Mouse (Mus musculus): ENCODE data around the gene Trim38. TPM values are rescaled to one million over a fixed set of nuclear protein-coding genes. Genes with fewer than 3 reads are reported as not detected.

Trim38 gene
- polyA plus RNA-seq, 2 experiments: 0.04 TPM; not detected in 1

GRCm38 (mm10) chr13:23738677-23739068, 31.0 kb upstream of the Trim38 start, which contains the start of gene Hist1h1c:
Hist1h1c (plus strand) TSS chr13:23738808.
- H3K4me2 ChIP-seq (replicated peaks; ENCODE audit: low read depth, low read length, severe bottlenecking): peak within 1 kb of the TSS; percentile 73
- WGBS: 0% methylated on average over 27 of the region's 38 CpGs
- H3K36me3 ChIP-seq (ENCODE audit: control insufficient read depth, insufficient read depth, low read length): no peaks in the 10 kb centered on the region
- peaks cover 9% of the 10 kb centered on the region for H3K4me1 ChIP-seq (ENCODE audit: control insufficient read depth, insufficient read depth, low read length)
- H3K9ac ChIP-seq (ENCODE audit: low read depth, low read length, severe bottlenecking): peak within 1 kb of the TSS; percentile 81
- no peaks in the 10 kb centered on the region for H3K27me3 ChIP-seq (ENCODE audit: control insufficient read depth, insufficient read depth, low read length)
- ATAC-seq (ENCODE audit: low FRiP score, low read depth) (peak; percentile 90), DNase-seq (ENCODE audit: low spot score) (peak; percentile 98)
- peak; percentile 97 for TF ChIP-seq POLR2A (IDR thresholded peaks at IDR 0.05; ENCODE audit: borderline replicate concordance, extremely low read depth, insufficient read depth, insufficient read length)
- H3K27ac ChIP-seq (replicated peaks; ENCODE audit: low read depth, low read length): peak within 1 kb of the TSS; percentile 92
- peak within 1 kb of the TSS; percentile 44 for H3K4me3 ChIP-seq (replicated peaks; ENCODE audit: low read length)
- H3K9me3 ChIP-seq (ENCODE audit: control insufficient read depth, low read length): no peaks in the 10 kb centered on the region

GRCm38 (mm10) chr13:23739069-23739921, 30.4 kb upstream of the Trim38 start:
- no peaks in the 10 kb centered on the region for H3K36me3 ChIP-seq (ENCODE audit: control insufficient read depth, insufficient read depth, low read length)
- ATAC-seq (ENCODE audit: low FRiP score, low read depth) (peak; percentile 90), DNase-seq (ENCODE audit: low spot score) (peak; percentile 97)
- TF ChIP-seq POLR2A (IDR thresholded peaks at IDR 0.05; ENCODE audit: borderline replicate concordance, extremely low read depth, insufficient read depth, insufficient read length): peak; percentile 71; the same call in 1 of the 2 replicates
- H3K27me3 ChIP-seq (ENCODE audit: control insufficient read depth, insufficient read depth, low read length): no peaks in the 10 kb centered on the region
- peak overlapping the region; percentile 73 for H3K4me2 ChIP-seq (replicated peaks; ENCODE audit: low read depth, low read length, severe bottlenecking)
- WGBS: under 1% methylated on average over 39 of the region's 39 CpGs
- peak overlapping the region; percentile 44 for H3K4me3 ChIP-seq (replicated peaks; ENCODE audit: low read length)
- peaks cover 9% of the 10 kb centered on the region for H3K4me1 ChIP-seq (ENCODE audit: control insufficient read depth, insufficient read depth, low read length)
- peak overlapping the region; percentile 92 for H3K27ac ChIP-seq (replicated peaks; ENCODE audit: low read depth, low read length)
- H3K9ac ChIP-seq (ENCODE audit: low read depth, low read length, severe bottlenecking): peak overlapping the region; percentile 81
- H3K9me3 ChIP-seq (ENCODE audit: control insufficient read depth, low read length): no peaks in the 10 kb centered on the region

- WGBS: under 1% methylated on average over 14 of the region's 14 CpGs
- ATAC-seq (ENCODE audit: low FRiP score, low read depth): peak; percentile 24
- Histone ChIP-seq H3K27ac (replicated peaks; ENCODE audit: low read depth, low read length) (peak overlapping the region; percentile 92), H3K27me3 (ENCODE audit: control insufficient read depth, insufficient read depth, low read length) (no peaks in the 10 kb centered on the region), H3K36me3 (ENCODE audit: control insufficient read depth, insufficient read depth, low read length) (no peaks in the 10 kb centered on the region), H3K4me1 (ENCODE audit: control insufficient read depth, insufficient read depth, low read length) (peaks cover 11% of the 10 kb centered on the region), H3K4me2 (replicated peaks; ENCODE audit: low read depth, low read length, severe bottlenecking) (peak overlapping the region; percentile 73), H3K9ac (ENCODE audit: low read depth, low read length, severe bottlenecking) (peak overlapping the region; percentile 81), H3K4me3 (replicated peaks; ENCODE audit: low read length) (peak overlapping the region; percentile 44), H3K9me3 (ENCODE audit: control insufficient read depth, low read length) (no peaks in the 10 kb centered on the region)
- no peak for DNase-seq (ENCODE audit: low spot score)
- no peak for TF ChIP-seq POLR2A (IDR thresholded peaks at IDR 0.05; ENCODE audit: borderline replicate concordance, extremely low read depth, insufficient read depth, insufficient read length)
Measured at GRCm38 (mm10) chr13:23739922-23740252, 29.8 kb upstream of the Trim38 start.

GRCm38 (mm10) chr13:23740256-23740840, 29.4 kb upstream of the Trim38 start:
- Histone ChIP-seq H3K4me3 (replicated peaks; ENCODE audit: low read length) (peak overlapping the region; percentile 44), H3K9ac (ENCODE audit: low read depth, low read length, severe bottlenecking) (peak overlapping the region; percentile 81), H3K4me2 (replicated peaks; ENCODE audit: low read depth, low read length, severe bottlenecking) (peak overlapping the region; percentile 73), H3K4me1 (ENCODE audit: control insufficient read depth, insufficient read depth, low read length) (peaks cover 11% of the 10 kb centered on the region), H3K27me3 (ENCODE audit: control insufficient read depth, insufficient read depth, low read length) (no peaks in the 10 kb centered on the region), H3K9me3 (ENCODE audit: control insufficient read depth, low read length) (no peaks in the 10 kb centered on the region), H3K36me3 (ENCODE audit: control insufficient read depth, insufficient read depth, low read length) (no peaks in the 10 kb centered on the region), H3K27ac (replicated peaks; ENCODE audit: low read depth, low read length) (peak overlapping the region; percentile 92)
- DNase-seq (ENCODE audit: low spot score) (peak; percentile 29), ATAC-seq (ENCODE audit: low FRiP score, low read depth) (no peak)
- WGBS: 27% methylated on average over 13 of the region's 13 CpGs
- no peak for TF ChIP-seq POLR2A (IDR thresholded peaks at IDR 0.05; ENCODE audit: borderline replicate concordance, extremely low read depth, insufficient read depth, insufficient read length)

- H3K9me3 ChIP-seq (ENCODE audit: control insufficient read depth, low read length): no peaks in the 10 kb centered on the region
- ATAC-seq (ENCODE audit: low FRiP score, low read depth) (no peak), DNase-seq (ENCODE audit: low spot score) (no peak)
- 0 out of 2 replicates have a peak overlapping the region, but pooled peaks have one; percentile 92 for H3K27ac ChIP-seq (replicated peaks; ENCODE audit: low read depth, low read length)
- WGBS: 50% methylated on average over 5 of the region's 5 CpGs
- peaks cover 11% of the 10 kb centered on the region for H3K4me1 ChIP-seq (ENCODE audit: control insufficient read depth, insufficient read depth, low read length)
- H3K36me3 ChIP-seq (ENCODE audit: control insufficient read depth, insufficient read depth, low read length): no peaks in the 10 kb centered on the region
- peak overlapping the region; percentile 73 for H3K4me2 ChIP-seq (replicated peaks; ENCODE audit: low read depth, low read length, severe bottlenecking)
- peak overlapping the region; percentile 44 for H3K4me3 ChIP-seq (replicated peaks; ENCODE audit: low read length)
- TF ChIP-seq POLR2A (IDR thresholded peaks at IDR 0.05; ENCODE audit: borderline replicate concordance, extremely low read depth, insufficient read depth, insufficient read length): no peak
- peak overlapping the region; percentile 81; the same call in 1 of the 2 replicates for H3K9ac ChIP-seq (ENCODE audit: low read depth, low read length, severe bottlenecking)
- H3K27me3 ChIP-seq (ENCODE audit: control insufficient read depth, insufficient read depth, low read length): no peaks in the 10 kb centered on the region
Measured at GRCm38 (mm10) chr13:23740910-23741309, 28.8 kb upstream of the Trim38 start.
